Mouse (Mus musculus) embryonic facial prominence, embryonic 11.5 days (tissue): Measurements from ENCODE around the gene Tbcel. TPM values are rescaled to one million over a fixed set of nuclear protein-coding genes. Genes with fewer than 3 reads are reported as not detected.

Experiments used
- ATAC-seq: fragments of 200-750 bp; cut with Nextera tagmentation; replicated peaks from 2 replicates; pipeline ENCODE4 v1.8.0; 2017; ENCODE audit warnings: low read depth; ENCODE audit not compliant: insufficient number of reproducible peaks, low FRiP score, low TSS enrichment
- DNase-seq: peaks from one replicate; pipeline ENCODE4 v3.0.0-alpha.2; 2015; ENCODE audit warnings: low spot score
- H3K27ac ChIP-seq: fragments of 300-500 bp; sonication (generic); replicated peaks from 2 replicates; pipeline ENCODE4 v1.5.1; 2014; ENCODE audit warnings: mild to moderate bottlenecking, low read depth, low read length, control low read depth
- H3K27me3 ChIP-seq: fragments of 300-500 bp; sonication (generic); 2 replicates; pipeline ENCODE4 v1.6.1; 2014; ENCODE audit warnings: mild to moderate bottlenecking, low read length, moderate library complexity, mixed read lengths; ENCODE audit not compliant: control insufficient read depth, insufficient read depth
- H3K36me3 ChIP-seq: fragments of 300-500 bp; sonication (generic); replicated peaks from 2 replicates; pipeline ENCODE4 v1.6.1; 2014; ENCODE audit warnings: low read depth, mild to moderate bottlenecking, low read length, moderate library complexity, mixed read lengths; ENCODE audit not compliant: control insufficient read depth, insufficient read depth
- H3K4me1 ChIP-seq: fragments of 300-500 bp; sonication (generic); 2 replicates; pipeline ENCODE4 v1.6.1; 2014; ENCODE audit warnings: low read length, mixed read lengths; ENCODE audit not compliant: control insufficient read depth, insufficient read depth
- H3K4me2 ChIP-seq: fragments of 300-500 bp; sonication (generic); 2 replicates; pipeline ENCODE4 v1.6.1; 2014; ENCODE audit warnings: low read depth, mild to moderate bottlenecking, control low read depth, low read length, moderate library complexity
- H3K4me3 ChIP-seq: fragments of 300-500 bp; sonication (generic); 2 replicates; pipeline ENCODE4 v1.5.1; 2014; ENCODE audit warnings: low read depth, low read length, control low read depth
- H3K9ac ChIP-seq: fragments of 300-500 bp; sonication (generic); replicated peaks from 2 replicates; pipeline ENCODE4 v1.6.1; 2014; ENCODE audit warnings: mild to moderate bottlenecking, control low read depth, low read length
- H3K9me3 ChIP-seq: fragments of 300-500 bp; sonication (generic); replicated peaks from 2 replicates; pipeline ENCODE4 v1.6.1; 2016; ENCODE audit warnings: mild to moderate bottlenecking, low read length, inconsistent platforms, mixed read lengths; ENCODE audit not compliant: control insufficient read depth
- WGBS: fragments of 180-500 bp; shearing (Covaris S2); extraction: QIAGEN DNeasy Blood & Tissue Kit; methylation state at CpG from one replicate; pipeline ENCODE4 v1.1.7; 2014; 5-methylcytosine and 5-hydroxymethylcytosine counted together
- polyA plus RNA-seq: library from polyadenylated mRNA; unstranded; fragments of >200 nt; fragmentation: Nextera tagmentation; extraction: Ambion mirVana; gene quantifications from 2 replicates; pipeline ENCODE4 v1.2.1, GENCODE M21; 2014

Gene Tbcel
- polyA plus RNA-seq, 1 experiment from 2014 or later = 4.8 TPM

DNA sequence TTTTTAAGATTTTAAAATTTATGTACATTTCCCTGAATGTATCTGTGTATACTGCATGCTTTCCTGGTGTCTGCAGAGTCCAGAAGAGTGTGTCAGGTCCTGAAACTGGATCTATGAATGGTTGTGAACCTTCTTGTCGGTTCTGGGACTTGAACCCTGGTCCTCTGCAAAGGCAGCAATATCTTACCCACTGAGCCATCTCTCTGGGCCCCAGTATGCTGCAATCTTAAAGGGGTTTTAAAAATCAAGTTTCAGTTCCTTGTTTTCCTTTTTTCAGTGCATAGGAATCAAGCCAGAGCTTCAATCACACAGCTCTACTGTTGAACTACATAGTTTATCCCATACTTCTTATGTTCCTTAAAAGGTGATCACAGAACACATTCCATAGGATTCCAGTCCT is 24.7 kb downstream of the Tbcel start:
- Histone ChIP-seq H3K27me3 (no peaks in the 10 kb centered on the region), H3K4me1 (no peaks in the 10 kb centered on the region), H3K36me3 (no peaks in the 10 kb centered on the region), H3K9ac (no peak overlapping the region), H3K9me3 (no peaks in the 10 kb centered on the region), H3K4me3 (no peak overlapping the region), H3K27ac (no peak overlapping the region), H3K4me2 (no peak overlapping the region)
- WGBS = 83% methylated on average over 1 of the region's 1 CpGs
- no peak for ATAC-seq
- DNase-seq = no peak

GRCm38 (mm10) chr9:42476166-42476565 is 31.4 kb downstream of the Tbcel start:
- Histone ChIP-seq H3K4me3 (no peak overlapping the region), H3K4me1 (no peaks in the 10 kb centered on the region), H3K27me3 (no peaks in the 10 kb centered on the region), H3K9me3 (no peaks in the 10 kb centered on the region), H3K27ac (no peak overlapping the region), H3K36me3 (no peaks in the 10 kb centered on the region), H3K9ac (no peak overlapping the region), H3K4me2 (no peak overlapping the region)
- ATAC-seq (no peak), DNase-seq (no peak)
- 83% methylated on average over 4 of the region's 4 CpGs for WGBS

DNA sequence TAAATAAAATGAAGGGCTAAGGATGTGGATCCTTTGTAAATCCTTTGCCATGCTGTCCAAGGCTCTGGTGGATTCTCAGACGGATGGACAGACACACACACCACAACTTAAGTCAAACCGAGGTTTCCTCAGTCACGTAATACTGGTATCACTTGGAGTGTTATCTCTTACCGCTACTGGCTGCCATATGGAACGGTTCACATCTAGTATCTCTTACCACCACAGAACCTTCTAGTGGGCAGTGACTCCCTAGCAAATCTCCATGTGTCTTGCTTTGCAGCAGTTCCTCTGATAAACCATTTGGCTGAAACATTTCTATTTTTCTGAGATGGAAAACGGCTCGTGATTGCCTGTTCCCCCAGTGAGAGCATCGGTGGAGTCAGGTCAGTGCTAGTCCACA is 33.4 kb downstream of the Tbcel start:
- ATAC-seq (no peak), DNase-seq (no peak)
- H3K36me3 ChIP-seq = no peaks in the 10 kb centered on the region
- H3K9ac ChIP-seq = no peak overlapping the region
- H3K4me3 ChIP-seq = no peak overlapping the region
- no peak overlapping the region for H3K27ac ChIP-seq
- no peaks in the 10 kb centered on the region for H3K4me1 ChIP-seq
- H3K27me3 ChIP-seq = no peaks in the 10 kb centered on the region
- H3K9me3 ChIP-seq = no peaks in the 10 kb centered on the region
- 85% methylated on average over 8 of the region's 8 CpGs for WGBS
- H3K4me2 ChIP-seq = no peak overlapping the region

DNA sequence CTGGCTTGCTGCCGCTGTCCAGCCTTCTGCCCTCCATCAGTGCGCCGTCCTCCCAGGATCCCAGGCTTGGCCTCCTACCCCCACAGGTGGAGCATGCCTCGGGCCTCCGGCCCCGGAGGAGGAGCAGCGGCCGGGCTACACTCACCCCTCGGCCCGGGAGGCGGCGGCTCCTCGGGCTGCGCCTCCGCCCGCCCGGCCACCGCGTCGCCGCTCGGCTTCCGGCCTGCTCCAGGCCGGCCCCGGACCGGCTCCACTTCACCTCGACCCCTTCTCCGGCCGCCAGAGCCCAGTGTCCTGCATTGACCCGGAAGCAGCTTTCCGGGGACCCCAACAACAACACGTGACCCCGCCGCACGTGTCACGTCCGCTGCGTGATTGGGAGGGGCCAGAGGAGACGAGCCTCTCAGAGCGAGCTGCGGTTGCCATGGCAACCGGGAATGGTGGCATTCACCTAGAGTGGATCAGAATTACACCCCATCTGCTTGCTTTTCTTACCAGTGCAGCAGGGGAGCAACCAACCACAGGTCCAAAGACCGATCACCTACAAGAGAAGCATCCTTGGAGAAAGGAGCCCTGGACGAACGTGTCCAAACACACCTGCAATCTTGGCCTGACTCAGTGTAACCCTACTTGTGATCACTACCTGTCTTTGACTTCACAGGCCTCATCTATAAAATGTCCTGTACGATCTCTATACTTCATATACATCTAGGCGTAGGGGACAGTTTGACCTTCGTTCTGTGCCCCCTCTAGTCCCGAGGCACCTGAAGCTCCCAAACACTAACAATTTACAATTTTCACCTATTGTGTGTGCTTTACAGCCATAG is 35.5 kb downstream of the Tbcel start:
- no peaks in the 10 kb centered on the region for H3K4me1 ChIP-seq
- H3K9ac ChIP-seq = peak overlapping the region; percentile 88
- no peaks in the 10 kb centered on the region for H3K36me3 ChIP-seq
- WGBS = 5% methylated on average over 47 of the region's 49 CpGs
- peak overlapping the region; percentile 72 for H3K4me2 ChIP-seq
- H3K4me3 ChIP-seq = peak overlapping the region; percentile 96
- no peaks in the 10 kb centered on the region for H3K27me3 ChIP-seq
- peak; percentile 98 for DNase-seq
- no peaks in the 10 kb centered on the region for H3K9me3 ChIP-seq
- no peak overlapping the region for H3K27ac ChIP-seq
- ATAC-seq = peak; percentile 90

GRCm38 (mm10) chr9:42471214-42471613 is 36.4 kb downstream of the Tbcel start:
- Histone ChIP-seq H3K4me1 (no peaks in the 10 kb centered on the region), H3K4me3 (peak overlapping the region; percentile 96), H3K27ac (no peak overlapping the region), H3K27me3 (no peaks in the 10 kb centered on the region), H3K4me2 (peak overlapping the region; percentile 72), H3K9ac (peak overlapping the region; percentile 88), H3K9me3 (no peaks in the 10 kb centered on the region), H3K36me3 (no peaks in the 10 kb centered on the region)
- WGBS = 51% methylated on average over 4 of the region's 4 CpGs
- DNase-seq = no peak
- no peak; the same call in 1 of the 2 replicates for ATAC-seq

- Histone ChIP-seq H3K4me2 (no peak overlapping the region), H3K9ac (no peak overlapping the region), H3K4me1 (no peaks in the 10 kb centered on the region), H3K4me3 (no peak overlapping the region), H3K36me3 (no peaks in the 10 kb centered on the region), H3K27ac (no peak overlapping the region), H3K27me3 (no peaks in the 10 kb centered on the region), H3K9me3 (no peaks in the 10 kb centered on the region)
- WGBS = 94% methylated on average over 15 of the region's 15 CpGs
- no peak for DNase-seq
- ATAC-seq = no peak
Observed at GRCm38 (mm10) chr9:42469323-42469722, 38.3 kb downstream of the Tbcel start.

GRCm38 (mm10) chr9:42468360-42468759 is 39.2 kb downstream of the Tbcel start:
- ATAC-seq = no peak
- no peak for DNase-seq
- no peaks in the 10 kb centered on the region for H3K9me3 ChIP-seq
- 92% methylated on average over 5 of the region's 5 CpGs for WGBS
- H3K4me3 ChIP-seq = no peak overlapping the region
- H3K27ac ChIP-seq = no peak overlapping the region
- H3K4me1 ChIP-seq = no peaks in the 10 kb centered on the region
- H3K36me3 ChIP-seq = no peaks in the 10 kb centered on the region
- H3K4me2 ChIP-seq = no peak overlapping the region
- no peak overlapping the region for H3K9ac ChIP-seq
- H3K27me3 ChIP-seq = no peaks in the 10 kb centered on the region

DNA sequence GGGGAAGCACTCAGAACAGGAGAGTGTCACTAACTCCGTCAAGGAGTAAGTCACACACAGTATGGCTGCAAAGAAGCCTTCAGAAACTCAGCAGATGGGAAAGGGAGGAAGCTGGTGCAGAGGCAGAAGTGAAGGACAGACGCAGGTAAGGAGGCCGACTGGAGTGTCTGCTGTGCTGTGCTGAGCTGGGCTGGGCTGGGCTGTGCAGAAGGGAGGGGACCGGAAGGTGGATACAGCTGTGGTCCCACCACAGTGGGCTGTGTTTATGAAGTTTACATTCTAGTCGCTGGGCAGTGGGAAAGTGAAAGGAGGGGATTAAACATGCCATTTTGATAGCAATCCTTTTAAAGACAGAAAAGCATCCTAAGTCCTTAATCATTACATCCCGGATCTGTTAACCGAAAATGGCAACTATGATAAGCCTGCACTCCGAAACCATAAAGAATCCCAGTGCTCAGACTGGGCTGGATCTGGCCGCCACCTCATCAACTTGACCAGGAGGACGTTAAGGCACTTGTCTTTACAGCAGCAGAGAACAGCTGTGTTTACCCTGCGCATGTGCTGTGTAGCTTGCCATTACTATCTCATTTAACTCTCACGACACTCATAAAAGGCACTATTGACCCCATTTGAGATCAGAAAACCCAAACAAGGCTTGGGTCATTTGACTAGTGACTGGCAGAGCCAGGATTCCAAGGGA is 40.3 kb downstream of the Tbcel start:
- H3K27me3 ChIP-seq = no peaks in the 10 kb centered on the region
- H3K4me2 ChIP-seq = no peak overlapping the region
- no peak overlapping the region for H3K9ac ChIP-seq
- H3K4me1 ChIP-seq = no peaks in the 10 kb centered on the region
- no peaks in the 10 kb centered on the region for H3K36me3 ChIP-seq
- no peak overlapping the region for H3K4me3 ChIP-seq
- H3K9me3 ChIP-seq = no peaks in the 10 kb centered on the region
- no peak overlapping the region for H3K27ac ChIP-seq
- DNase-seq (no peak), ATAC-seq (no peak)
- WGBS = 84% methylated on average over 12 of the region's 12 CpGs
